Mouse (Mus musculus): ENCODE results near the gene Castor2. TPM values are rescaled to one million over a fixed set of nuclear protein-coding genes. Genes with fewer than 3 reads are reported as not detected.

Gene Castor2
- polyA plus RNA-seq, 1 experiment = 39.1 TPM

GRCm38 (mm10) chr5:134170167-134170566, 70.7 kb downstream of the Castor2 start:
- Histone ChIP-seq H3K4me3 (ENCODE audit: insufficient read depth, low read length) (no peak overlapping the region), H3K27ac (ENCODE audit: insufficient read depth, low read length) (no peak overlapping the region), H3K4me1 (ENCODE audit: control insufficient read depth, insufficient read depth, low read length) (no peaks in the 10 kb centered on the region)
- TF ChIP-seq CTCF (IDR thresholded peaks at IDR 0.05; ENCODE audit: extremely low read depth, insufficient read depth, low read length) = no peak
- no peak for TF ChIP-seq POLR2A (IDR thresholded peaks at IDR 0.05; ENCODE audit: extremely low read depth, insufficient read depth, low read length)

GRCm38 (mm10) chr5:134173206-134173605, 73.7 kb downstream of the Castor2 start:
- Histone ChIP-seq H3K4me3 (ENCODE audit: insufficient read depth, low read length) (no peak overlapping the region), H3K27ac (ENCODE audit: insufficient read depth, low read length) (no peak overlapping the region), H3K4me1 (ENCODE audit: control insufficient read depth, insufficient read depth, low read length) (peaks cover 2% of the 10 kb centered on the region; the same call in 1 of the 2 replicates)
- TF ChIP-seq CTCF (IDR thresholded peaks at IDR 0.05; ENCODE audit: extremely low read depth, insufficient read depth, low read length) (peak; percentile 50), POLR2A (IDR thresholded peaks at IDR 0.05; ENCODE audit: extremely low read depth, insufficient read depth, low read length) (no peak)

- Histone ChIP-seq H3K4me3 (ENCODE audit: insufficient read depth, low read length) (peak overlapping the region; percentile 69), H3K4me1 (ENCODE audit: control insufficient read depth, insufficient read depth, low read length) (peaks cover 2% of the 10 kb centered on the region; the same call in 1 of the 2 replicates), H3K27ac (ENCODE audit: insufficient read depth, low read length) (no peak overlapping the region)
- no peak for TF ChIP-seq POLR2A (IDR thresholded peaks at IDR 0.05; ENCODE audit: extremely low read depth, insufficient read depth, low read length)
- TF ChIP-seq CTCF (IDR thresholded peaks at IDR 0.05; ENCODE audit: extremely low read depth, insufficient read depth, low read length) = no peak
Measured at GRCm38 (mm10) chr5:134175696-134176095, 76.2 kb downstream of the Castor2 start.

- Histone ChIP-seq H3K27ac (ENCODE audit: insufficient read depth, low read length) (peak within 1 kb of the TSS; percentile 30; the same call in 1 of the 2 replicates), H3K4me1 (ENCODE audit: control insufficient read depth, insufficient read depth, low read length) (peaks cover 2% of the 10 kb centered on the region; the same call in 1 of the 2 replicates), H3K4me3 (ENCODE audit: insufficient read depth, low read length) (peak within 1 kb of the TSS; percentile 69)
- peak; percentile 45; the same call in 1 of the 2 replicates for TF ChIP-seq POLR2A (IDR thresholded peaks at IDR 0.05; ENCODE audit: extremely low read depth, insufficient read depth, low read length)
- TF ChIP-seq CTCF (IDR thresholded peaks at IDR 0.05; ENCODE audit: extremely low read depth, insufficient read depth, low read length) = no peak
Measured at GRCm38 (mm10) chr5:134176169-134176881, 76.8 kb downstream of the Castor2 start, which contains the start of gene Rcc1l. Gene Rcc1l (minus strand): TSS chr5:134176774.

GRCm38 (mm10) chr5:134178536-134178935, 79.0 kb downstream of the Castor2 start:
- Histone ChIP-seq H3K4me3 (ENCODE audit: insufficient read depth, low read length) (no peak overlapping the region), H3K27ac (ENCODE audit: insufficient read depth, low read length) (no peak overlapping the region), H3K4me1 (ENCODE audit: control insufficient read depth, insufficient read depth, low read length) (peaks cover 8% of the 10 kb centered on the region)
- TF ChIP-seq POLR2A (IDR thresholded peaks at IDR 0.05; ENCODE audit: extremely low read depth, insufficient read depth, low read length) (no peak), CTCF (IDR thresholded peaks at IDR 0.05; ENCODE audit: extremely low read depth, insufficient read depth, low read length) (no peak)

- H3K4me3 ChIP-seq (ENCODE audit: insufficient read depth, low read length) = no peak overlapping the region
- H3K27ac ChIP-seq (ENCODE audit: insufficient read depth, low read length) = no peak overlapping the region
- H3K4me1 ChIP-seq (ENCODE audit: control insufficient read depth, insufficient read depth, low read length) = peaks cover 8% of the 10 kb centered on the region
- peak; percentile 85 for TF ChIP-seq CTCF (IDR thresholded peaks at IDR 0.05; ENCODE audit: extremely low read depth, insufficient read depth, low read length)
- no peak for TF ChIP-seq POLR2A (IDR thresholded peaks at IDR 0.05; ENCODE audit: extremely low read depth, insufficient read depth, low read length)
Measured at GRCm38 (mm10) chr5:134179871-134180270, 80.4 kb downstream of the Castor2 start.

GRCm38 (mm10) chr5:134182172-134182571, 82.7 kb downstream of the Castor2 start:
- TF ChIP-seq POLR2A (IDR thresholded peaks at IDR 0.05; ENCODE audit: extremely low read depth, insufficient read depth, low read length) (no peak), CTCF (IDR thresholded peaks at IDR 0.05; ENCODE audit: extremely low read depth, insufficient read depth, low read length) (no peak)
- Histone ChIP-seq H3K4me1 (ENCODE audit: control insufficient read depth, insufficient read depth, low read length) (peaks cover 6% of the 10 kb centered on the region), H3K4me3 (ENCODE audit: insufficient read depth, low read length) (no peak overlapping the region), H3K27ac (ENCODE audit: insufficient read depth, low read length) (no peak overlapping the region)

- peaks cover 6% of the 10 kb centered on the region for H3K4me1 ChIP-seq (ENCODE audit: control insufficient read depth, insufficient read depth, low read length)
- no peak overlapping the region; the same call in 1 of the 2 replicates for H3K4me3 ChIP-seq (ENCODE audit: insufficient read depth, low read length)
- TF ChIP-seq POLR2A (IDR thresholded peaks at IDR 0.05; ENCODE audit: extremely low read depth, insufficient read depth, low read length) (no peak), CTCF (IDR thresholded peaks at IDR 0.05; ENCODE audit: extremely low read depth, insufficient read depth, low read length) (no peak)
- H3K27ac ChIP-seq (ENCODE audit: insufficient read depth, low read length) = no peak overlapping the region
Measured at GRCm38 (mm10) chr5:134182735-134183134, 83.2 kb downstream of the Castor2 start.

- peak overlapping the region; percentile 40 for H3K4me3 ChIP-seq (ENCODE audit: insufficient read depth, low read length)
- peaks cover 6% of the 10 kb centered on the region for H3K4me1 ChIP-seq (ENCODE audit: control insufficient read depth, insufficient read depth, low read length)
- no peak overlapping the region for H3K27ac ChIP-seq (ENCODE audit: insufficient read depth, low read length)
- TF ChIP-seq CTCF (IDR thresholded peaks at IDR 0.05; ENCODE audit: extremely low read depth, insufficient read depth, low read length) (no peak), POLR2A (IDR thresholded peaks at IDR 0.05; ENCODE audit: extremely low read depth, insufficient read depth, low read length) (no peak)
Measured at GRCm38 (mm10) chr5:134183162-134183561, 83.7 kb downstream of the Castor2 start.
